Comparison of ENCODE assay signal across 9 mouse cellular contexts in the genomic region with DNA sequence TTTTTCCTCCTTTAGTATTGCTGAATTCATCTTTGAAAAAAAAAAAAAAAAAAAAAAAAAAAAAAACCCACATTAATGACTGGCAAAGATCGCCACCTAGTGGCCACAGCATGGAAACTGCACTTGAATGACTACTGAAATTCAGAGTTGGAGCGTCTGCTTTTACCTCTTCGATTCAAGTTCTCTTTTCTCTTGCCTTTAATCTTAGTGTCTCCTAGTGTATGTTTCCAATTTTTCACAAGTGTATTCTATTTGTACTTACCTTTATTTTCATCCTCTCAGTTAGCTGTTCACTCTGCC.
A peak's percentile ranks its signal among the peaks of the same experiment; 100 is the strongest.
DNase-seq lines count a peak whose midpoint lies in the region; ATAC-seq lines count a peak whose summit lies in the region.
"Had no signal": no experiment of that assay in that cellular context is flagged by ENCODE, and none has a peak within 500 bp of the region (broad histone marks: within the 10 kb centered on the region; RNA-seq: fewer than 3 reads in every experiment).

No protein-coding gene starts in this region.

- no peak for ATAC-seq in heart, embryonic 14.5 days (ENCODE audit: insufficient number of reproducible peaks, insufficient read depth, low FRiP score, low read depth)
- ATAC-seq in heart, embryonic 11.5 days (replicated peaks; ENCODE audit: insufficient number of reproducible peaks, low FRiP score, low TSS enrichment), result no peak
- no peak for ATAC-seq in neural tube, embryonic 15.5 days (ENCODE audit: low FRiP score)
- ATAC-seq in granulocyte monocyte progenitor cell, adult 5-6 weeks (replicated peaks; ENCODE audit: poor library complexity, severe bottlenecking), result peak; percentile 76
- ATAC-seq in neutrophil, adult 5-6 weeks (ENCODE audit: extremely low read depth, insufficient number of reproducible peaks, low FRiP score, poor library complexity, severe bottlenecking), result peak; percentile 51; the same call in 1 of the 2 replicates

- H3K9ac ChIP-seq in heart, embryonic 14.5 days (ENCODE audit: low read length), result no peak overlapping the region
- H3K9ac ChIP-seq in heart, embryonic 11.5 days (ENCODE audit: low read depth, low read length), result no peak overlapping the region
- no peak overlapping the region for H3K9ac ChIP-seq in neural tube, embryonic 15.5 days (replicated peaks)
- H3K9ac ChIP-seq: embryonic facial prominence, embryonic 13.5 days had no signal

- H3K36me3 ChIP-seq in heart, embryonic 14.5 days (ENCODE audit: control insufficient read depth, insufficient read depth, low read length), result no peaks in the 10 kb centered on the region
- H3K36me3 ChIP-seq in heart, embryonic 11.5 days (ENCODE audit: control insufficient read depth, insufficient read depth, low read length), result no peaks in the 10 kb centered on the region
- H3K36me3 ChIP-seq in neural tube, embryonic 15.5 days, result no peaks in the 10 kb centered on the region
- H3K36me3 ChIP-seq: embryonic facial prominence, embryonic 13.5 days had no signal

- no peak overlapping the region for H3K4me3 ChIP-seq in heart, embryonic 14.5 days (ENCODE audit: control insufficient read depth in 1 of 2, insufficient read depth in 1 of 2, low read depth in 1 of 2, low read length in 2 of 2)
- H3K4me3 ChIP-seq in heart, embryonic 11.5 days (ENCODE audit: low read depth, low read length), result no peak overlapping the region
- no peak overlapping the region for H3K4me3 ChIP-seq in neural tube, embryonic 15.5 days (replicated peaks)
- H3K4me3 ChIP-seq: embryonic facial prominence, embryonic 13.5 days had no signal

- H3K27me3 ChIP-seq in heart, embryonic 14.5 days (ENCODE audit: control insufficient read depth, insufficient read depth, low read length), result no peaks in the 10 kb centered on the region
- no peaks in the 10 kb centered on the region for H3K27me3 ChIP-seq in heart, embryonic 11.5 days (ENCODE audit: control insufficient read depth, insufficient read depth, low read length)
- no peaks in the 10 kb centered on the region for H3K27me3 ChIP-seq in neural tube, embryonic 15.5 days (replicated peaks)

- no peak overlapping the region for H3K27ac ChIP-seq in heart, embryonic 14.5 days (replicated peaks in 1 of 2; ENCODE audit: control insufficient read depth in 1 of 2, insufficient read depth in 1 of 2, low read depth in 2 of 2, low read length in 2 of 2)
- H3K27ac ChIP-seq in heart, embryonic 11.5 days (ENCODE audit: low read depth, low read length), result no peak overlapping the region
- no peak overlapping the region for H3K27ac ChIP-seq in neural tube, embryonic 15.5 days (replicated peaks)
- H3K27ac ChIP-seq: embryonic facial prominence, embryonic 13.5 days had no signal

- H3K4me2 ChIP-seq in heart, embryonic 14.5 days (ENCODE audit: low read length), result 0 out of 2 replicates have a peak overlapping the region, but pooled peaks have one; percentile 9
- H3K4me2 ChIP-seq in heart, embryonic 11.5 days, result no peak overlapping the region
- no peak overlapping the region for H3K4me2 ChIP-seq in neural tube, embryonic 15.5 days
- H3K4me2 ChIP-seq: embryonic facial prominence, embryonic 13.5 days had no signal

- peak; percentile 22 for DNase-seq in neural tube, embryonic 10.5 days (ENCODE audit: extremely low spot score, low spot score)
- DNase-seq in T-cell, adult 2 months (ENCODE audit: low spot score), result peak; percentile 19
- no peak for DNase-seq in heart, adult 9 months (ENCODE audit: low spot score in 2 of 2)

- H3K9me3 ChIP-seq in heart, embryonic 14.5 days (ENCODE audit: control insufficient read depth, low read length), result no peaks in the 10 kb centered on the region
- H3K9me3 ChIP-seq in heart, embryonic 11.5 days (replicated peaks; ENCODE audit: control insufficient read depth, low read length), result no peaks in the 10 kb centered on the region
- H3K9me3 ChIP-seq in neural tube, embryonic 15.5 days (replicated peaks), result no peaks in the 10 kb centered on the region
- H3K9me3 ChIP-seq: embryonic facial prominence, embryonic 13.5 days had no signal

- no peaks in the 10 kb centered on the region for H3K4me1 ChIP-seq in heart, embryonic 14.5 days (ENCODE audit: control insufficient read depth in 2 of 2, insufficient read depth in 2 of 2, low read length in 2 of 2)
- no peaks in the 10 kb centered on the region for H3K4me1 ChIP-seq in heart, embryonic 11.5 days (ENCODE audit: control insufficient read depth, insufficient read depth, low read length)
- H3K4me1 ChIP-seq in neural tube, embryonic 15.5 days, result no peaks in the 10 kb centered on the region
- H3K4me1 ChIP-seq: embryonic facial prominence, embryonic 13.5 days had no signal

- WGBS in heart, embryonic 14.5 days, result 27% methylated on average over 3 of the region's 3 CpGs
- 38% methylated on average over 3 of the region's 3 CpGs for WGBS in heart, embryonic 11.5 days (ENCODE audit: insufficient replicate concordance)
- WGBS in neural tube, embryonic 15.5 days, result 29% methylated on average over 3 of the region's 3 CpGs

Comparison
In these comparisons a context has a peak if more than half of its experiments do, and no peak if none do; other contexts are left out.
1. ATAC-seq: peak in granulocyte monocyte progenitor cell, adult 5-6 weeks (single experiment) and neutrophil, adult 5-6 weeks (single experiment); none in heart, embryonic 14.5 days (single experiment), heart, embryonic 11.5 days (single experiment) and neural tube, embryonic 15.5 days (single experiment).
2. DNase-seq: peak in neural tube, embryonic 10.5 days (single experiment) and T-cell, adult 2 months (single experiment); none in heart, adult 9 months (0 of 2).